Mouse (Mus musculus) gonadal fat pad, adult 2 months (tissue): ENCODE results near the gene Gm17402. TPM values are rescaled to one million over a fixed set of nuclear protein-coding genes. Genes with fewer than 3 reads are reported as not detected.

ENCODE experiments used
- DNase-seq: peaks from one replicate; pipeline ENCODE4 v3.0.0-alpha.2; 2012; ENCODE audit warnings: low read depth
- polyA plus RNA-seq: library from polyadenylated mRNA; depleted of rRNA; stranded (reverse); fragments of >200 nt; gene quantifications from 2 replicates; pipeline ENCODE4 v1.2.3, GENCODE M21; 2012; rRNA removed

Gene Gm17402
- polyA plus RNA-seq: not detected in 2 replicates

DNA sequence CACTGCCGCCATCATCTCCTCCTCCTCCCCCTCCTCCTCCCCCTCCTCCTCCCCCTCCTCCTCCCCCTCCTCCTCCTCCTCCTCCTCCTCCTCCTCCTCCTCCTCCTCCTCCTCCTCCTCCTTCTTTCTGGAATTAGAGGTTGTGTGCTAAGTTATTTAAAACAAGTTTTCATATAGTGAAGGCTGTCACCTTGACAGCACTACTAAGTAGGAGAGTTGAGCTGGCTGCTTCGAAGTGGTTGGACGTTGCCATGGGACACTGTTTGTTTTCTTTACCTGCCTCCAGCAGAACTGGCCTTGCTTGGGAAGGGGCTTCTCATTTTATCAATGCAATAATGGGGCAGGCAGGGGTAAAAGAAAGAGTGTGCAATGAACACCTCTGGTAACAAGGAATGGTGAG, at the start of gene Gm17402:
Gm17402 (minus strand) TSS at position 101 of the 400 bp plus-strand sequence.
- DNase-seq: no peak

DNA sequence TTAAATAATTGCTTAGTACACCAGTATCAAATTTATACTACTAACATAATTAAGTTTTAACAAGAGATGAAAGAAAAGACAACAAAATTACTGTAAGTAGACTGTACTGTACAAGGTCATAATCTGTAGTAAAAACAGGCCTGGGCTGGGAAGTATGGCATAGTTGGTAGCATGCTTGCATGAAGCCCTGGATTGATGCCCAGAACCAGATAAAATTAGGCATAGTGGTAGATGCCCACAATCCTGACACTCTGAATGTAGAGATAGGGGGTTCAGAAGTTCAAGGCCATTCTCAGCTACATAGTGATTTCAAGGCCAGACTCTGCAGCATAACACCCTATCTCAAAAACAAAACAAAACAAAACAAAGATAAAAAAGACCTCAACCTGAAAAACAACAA, 3.3 kb upstream of the Gm17402 start:
- DNase-seq: no peak

DNA sequence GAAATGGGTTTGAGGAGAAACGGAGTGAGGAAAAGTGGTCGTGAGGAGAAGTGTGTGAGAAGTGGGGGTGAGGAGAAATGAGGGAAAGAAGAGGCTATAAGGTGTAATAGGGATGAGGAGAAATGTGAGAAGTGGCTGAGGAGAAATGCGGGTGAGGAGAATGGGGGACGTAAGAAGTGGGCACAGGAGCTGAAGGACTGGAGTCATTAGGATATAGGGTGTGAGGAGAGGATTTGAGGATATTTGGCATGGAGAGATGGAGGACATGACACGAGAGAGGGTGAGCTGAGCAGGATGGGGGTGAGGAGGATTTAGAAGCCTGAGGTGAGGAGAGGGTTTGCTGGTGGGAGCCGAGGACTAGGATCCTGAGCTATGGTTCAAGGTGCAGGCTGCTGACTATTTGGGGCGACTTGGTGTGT, 594 bp downstream of the Gm17402 start:
- no peak for DNase-seq

DNA sequence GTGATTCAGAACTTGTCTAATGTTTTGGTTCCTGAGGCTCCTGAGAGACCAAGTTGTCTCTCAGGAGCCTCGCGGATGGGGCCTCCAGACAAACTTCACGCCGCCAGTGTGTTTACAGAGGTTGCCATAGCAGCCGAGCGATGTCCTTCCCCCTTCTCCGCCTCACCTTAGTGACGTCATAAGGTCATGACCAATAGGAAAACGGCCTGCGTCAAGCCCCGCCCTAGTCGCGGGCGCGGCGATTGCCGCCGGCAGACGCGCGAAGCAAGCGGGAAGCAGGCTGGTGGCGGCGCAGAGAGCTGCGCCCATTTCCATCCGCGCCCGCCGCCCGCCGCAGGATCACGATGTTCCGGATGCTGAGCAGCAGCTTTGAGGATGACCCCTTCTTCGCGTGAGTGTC, 1.1 kb downstream of the Gm17402 start, which contains the start of gene Mlf1:
Mlf1 (plus strand) TSS at position 226 of the 400 bp plus-strand sequence.
- peak; percentile 4 for DNase-seq

DNA sequence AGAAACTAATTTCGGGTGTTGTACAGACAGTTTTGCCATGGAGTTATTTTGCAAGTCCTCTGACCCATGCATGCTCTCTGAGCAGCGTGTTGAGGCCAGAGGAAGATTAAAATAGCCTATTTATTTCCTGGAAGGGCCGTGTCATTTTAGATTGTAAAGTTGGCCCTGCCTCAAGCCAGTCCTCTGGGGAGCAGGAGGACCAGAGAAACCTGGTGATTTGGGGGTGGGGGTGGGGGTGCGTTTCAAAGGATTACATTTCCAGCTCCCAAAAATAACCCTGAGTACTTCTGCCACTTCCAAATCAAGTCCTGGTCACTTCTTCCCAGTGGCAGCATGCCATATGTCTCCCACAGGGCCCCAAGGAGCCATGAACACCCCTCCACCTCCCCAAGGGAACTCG, 2.2 kb downstream of the Gm17402 start:
- DNase-seq: no peak

DNA sequence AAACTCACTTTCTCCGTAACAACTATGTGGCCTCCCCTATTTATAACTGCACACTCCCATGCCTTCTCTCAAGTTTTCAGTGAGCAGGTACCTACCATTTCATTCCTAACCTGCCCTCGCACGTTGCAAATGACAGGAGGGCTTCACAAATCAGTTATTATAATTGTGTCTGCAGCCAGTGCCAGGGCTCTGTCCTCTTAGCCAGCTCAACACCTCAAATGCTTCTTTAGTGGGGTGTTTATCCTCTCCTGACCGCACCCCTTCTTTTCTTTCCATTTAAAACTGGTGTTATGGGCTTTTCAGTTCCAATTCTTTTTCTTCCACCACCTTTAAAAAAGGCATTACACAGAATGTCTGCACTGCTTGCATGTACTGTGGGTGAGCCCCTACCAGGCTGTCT, 2.8 kb downstream of the Gm17402 start:
- DNase-seq: no peak

DNA sequence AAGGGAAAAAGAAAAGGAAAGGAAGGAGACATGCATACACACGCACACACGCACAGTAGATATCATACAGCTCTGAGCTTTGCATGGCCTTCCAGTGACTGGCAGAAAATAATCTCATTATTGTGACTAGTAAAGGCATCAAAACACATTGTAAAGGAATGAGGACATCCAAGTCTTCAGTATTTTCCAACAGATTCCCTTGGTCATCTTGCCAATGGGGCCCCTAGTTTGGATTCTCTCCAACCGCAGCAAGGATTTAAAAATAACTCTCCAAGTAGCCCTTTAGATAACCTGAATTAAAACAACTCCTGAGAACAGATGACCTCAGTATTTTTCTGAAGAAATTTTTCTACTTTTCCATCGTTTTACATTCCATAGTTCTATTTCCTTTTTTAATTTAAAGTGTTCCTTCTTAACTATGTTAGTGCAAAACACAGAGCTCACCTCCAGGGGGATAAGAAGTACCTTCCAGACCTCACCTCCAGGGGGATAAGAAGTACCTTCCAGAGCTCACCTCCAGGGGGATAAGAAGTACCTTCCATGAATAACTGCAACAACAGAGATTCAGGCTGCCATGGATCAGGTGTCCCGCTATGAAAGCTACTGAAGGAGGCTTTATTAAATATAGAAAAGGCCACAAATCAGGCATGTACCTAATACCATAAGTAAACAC, 5.4 kb downstream of the Gm17402 start:
- DNase-seq: no peak

DNA sequence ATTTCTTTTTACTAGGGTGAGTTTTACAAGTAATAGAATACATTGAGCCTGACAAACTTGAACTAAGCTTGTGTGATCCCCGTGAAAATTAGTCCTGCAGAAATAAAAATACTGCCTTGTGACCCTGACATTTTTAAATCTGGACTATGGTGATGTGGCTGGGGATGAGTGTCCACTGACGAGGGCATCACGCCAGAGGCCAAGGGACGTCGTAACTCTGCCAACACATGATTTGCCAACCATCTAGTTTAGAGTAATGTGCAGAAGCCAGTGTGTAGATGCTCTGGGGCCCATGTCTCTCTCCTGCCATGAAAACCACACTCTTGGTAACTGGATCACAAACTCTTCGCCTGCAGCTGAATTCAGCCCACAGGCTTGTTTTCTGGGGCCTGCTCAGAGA, 7.5 kb downstream of the Gm17402 start:
- no peak for DNase-seq

DNA sequence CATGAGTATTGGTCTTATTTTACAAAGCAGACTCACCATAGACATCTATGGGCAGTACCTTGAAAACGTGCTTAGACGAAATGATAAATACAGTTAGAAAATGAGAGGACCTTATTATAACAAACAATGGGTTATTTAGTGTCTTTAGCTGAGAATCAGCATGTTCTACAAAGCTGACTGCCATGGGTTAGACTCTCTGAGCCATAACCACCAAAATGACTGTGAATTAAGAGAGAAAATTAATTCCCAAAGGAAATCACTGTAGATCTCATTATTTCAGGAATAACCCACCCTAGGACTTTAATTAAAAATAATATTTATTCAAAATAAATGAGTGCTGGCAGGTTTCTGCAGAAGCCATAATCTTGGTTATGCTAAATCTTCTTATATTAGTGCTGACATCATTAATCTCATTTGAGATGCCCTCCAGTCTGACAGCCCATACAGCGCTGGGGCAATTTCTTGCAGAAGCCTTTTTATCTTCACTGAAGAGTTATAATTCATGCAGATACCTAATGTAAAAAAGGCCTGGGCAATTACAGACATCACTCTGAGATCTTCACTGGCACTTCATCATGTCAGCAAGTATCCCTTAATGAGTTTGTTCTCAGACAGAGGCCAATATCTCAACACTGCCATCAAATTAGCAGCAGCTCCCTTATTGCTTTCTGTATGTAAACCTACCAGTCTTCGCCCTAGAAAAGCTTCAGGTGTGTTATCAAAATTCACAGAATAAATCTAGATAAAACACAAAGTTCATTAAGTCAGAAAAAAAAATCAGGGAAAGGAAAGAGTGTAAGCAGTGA, 8.7 kb downstream of the Gm17402 start:
- DNase-seq: no peak

DNA sequence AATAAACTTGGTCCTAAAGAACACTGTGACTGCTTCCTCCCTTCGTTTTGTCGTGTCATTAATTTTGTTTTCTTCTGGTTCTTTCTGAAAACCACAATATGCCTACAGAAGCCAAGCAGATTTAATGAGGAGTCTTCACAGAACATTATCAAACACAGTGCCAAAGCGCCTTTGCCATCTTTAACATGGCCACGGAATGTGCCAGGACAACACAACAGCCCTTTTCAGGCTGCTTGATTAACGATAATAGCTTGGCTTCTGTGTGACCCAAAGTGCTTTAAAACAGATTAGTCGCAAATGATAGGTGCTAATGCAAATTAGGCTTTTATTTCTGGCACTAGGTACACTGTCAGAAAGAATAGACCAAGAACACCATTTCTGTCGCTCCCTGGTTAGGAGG, 16.6 kb downstream of the Gm17402 start:
- no peak for DNase-seq

DNA sequence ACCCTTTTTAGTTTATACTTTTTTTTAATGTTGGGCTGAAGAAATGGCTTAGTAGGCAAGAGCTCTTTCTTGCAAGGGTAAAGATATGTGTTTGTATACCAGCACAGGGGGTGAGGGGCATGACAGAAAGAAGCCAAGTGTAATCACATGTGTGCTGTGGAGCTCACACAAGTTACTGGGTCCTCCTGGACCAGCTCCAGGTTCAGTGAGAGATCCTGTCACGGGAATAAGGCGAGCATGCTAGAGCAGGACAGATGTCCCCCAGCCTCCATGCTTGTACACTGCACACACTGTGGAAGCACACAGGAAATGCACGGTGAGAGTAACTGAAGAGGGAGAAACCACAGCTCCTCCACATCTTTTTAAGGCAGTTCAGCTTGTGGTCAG, 22.2 kb downstream of the Gm17402 start:
- DNase-seq: no peak

DNA sequence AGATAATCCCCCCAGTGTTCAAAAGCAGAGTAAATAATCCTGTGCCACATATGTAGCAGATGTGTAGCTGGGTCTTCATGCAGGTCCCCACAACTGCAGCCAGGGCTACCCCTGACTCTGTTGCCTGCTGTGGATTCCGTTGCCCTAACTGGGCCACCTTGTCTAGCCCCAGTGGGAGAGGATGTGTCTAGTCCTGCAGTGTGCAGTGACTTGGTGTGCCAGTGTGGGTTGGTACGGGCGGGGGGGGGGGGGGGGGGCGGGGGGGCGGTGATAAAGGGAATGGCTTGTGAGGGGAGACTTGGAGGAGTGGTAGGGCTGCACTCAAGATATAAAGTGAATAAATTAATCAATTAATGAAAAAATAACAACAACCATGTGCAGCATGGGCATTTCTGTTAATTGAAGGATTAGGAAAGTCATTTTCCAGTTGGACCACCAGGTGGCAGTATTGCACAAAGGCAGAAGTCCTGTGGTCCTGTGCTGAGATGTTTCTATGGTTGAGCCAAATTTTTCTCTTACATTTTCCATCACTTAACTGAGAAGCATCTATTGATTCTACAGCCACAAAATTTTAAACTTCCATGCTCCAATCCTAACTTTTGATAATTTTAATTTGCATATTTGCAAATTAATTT, 22.7 kb downstream of the Gm17402 start:
- no peak for DNase-seq

DNA sequence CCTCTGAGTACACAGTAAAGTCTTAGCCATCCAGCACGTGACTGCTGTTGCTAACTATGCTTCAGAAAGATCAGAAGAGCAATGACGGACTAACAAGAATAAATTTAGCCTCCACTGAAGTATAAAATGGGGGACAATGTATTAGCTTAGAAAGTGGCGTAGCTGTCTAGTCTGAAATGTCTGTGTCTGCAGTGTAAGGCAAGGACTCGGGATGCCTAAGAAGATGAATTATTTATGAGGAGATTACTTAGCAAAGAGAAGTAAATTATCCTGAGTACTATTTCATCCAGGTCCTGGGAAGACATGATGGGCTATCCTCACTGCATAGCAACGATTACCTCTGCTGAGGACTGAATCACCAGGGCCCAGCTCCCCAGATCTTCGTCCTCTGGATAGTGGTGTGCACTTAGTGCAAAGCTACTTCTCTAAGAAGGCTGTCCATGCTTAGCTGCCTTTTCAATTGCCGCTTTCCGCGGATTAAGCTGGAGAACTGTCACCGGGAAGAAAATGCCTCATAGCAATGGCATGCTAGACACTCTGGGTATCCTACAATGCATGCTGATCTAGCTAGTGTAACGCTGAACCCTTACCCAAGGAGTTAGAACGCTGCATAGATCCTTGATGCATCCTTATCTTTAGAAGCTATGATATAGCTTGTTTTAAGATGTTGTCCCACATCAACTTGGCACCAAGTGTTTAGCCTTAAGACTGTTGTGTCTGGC, 23.4 kb downstream of the Gm17402 start:
- DNase-seq: no peak

DNA sequence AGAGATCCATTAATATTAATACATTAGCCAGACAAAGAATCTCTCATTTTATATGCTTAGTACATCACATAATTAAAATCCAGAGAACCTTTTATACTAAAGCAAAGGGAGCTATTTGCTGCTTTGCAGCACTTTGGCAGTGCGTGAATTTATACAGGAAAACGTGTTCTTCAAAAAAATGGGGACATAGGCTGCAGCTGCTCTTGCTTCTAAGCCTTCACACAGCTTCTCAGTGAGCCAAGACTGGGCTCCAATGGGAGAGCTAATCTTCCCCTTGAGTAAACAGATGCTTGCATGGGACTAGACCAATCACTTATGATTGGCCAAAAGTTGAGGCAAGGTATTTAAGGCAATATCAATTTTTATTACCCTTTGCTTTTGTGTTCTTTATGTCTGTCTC, 28.3 kb downstream of the Gm17402 start:
- DNase-seq: no peak

DNA sequence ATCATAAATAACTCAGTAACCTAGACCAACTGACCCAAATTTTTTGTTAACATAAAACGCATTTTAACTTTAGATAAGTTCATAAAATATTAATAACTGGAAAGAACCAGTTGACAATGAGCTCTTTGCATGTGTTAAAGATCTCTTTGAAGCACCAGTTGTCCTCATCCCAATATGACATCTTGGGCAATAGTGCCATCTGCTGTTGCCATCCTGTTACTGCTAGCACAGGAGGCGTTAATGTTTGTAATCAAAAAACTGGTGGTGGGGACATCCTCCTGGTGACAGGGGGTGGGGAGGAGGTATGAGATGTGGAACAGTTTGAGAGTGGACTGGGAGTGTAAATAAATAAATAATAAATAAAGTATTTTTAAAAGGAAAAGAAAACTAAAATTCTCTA, 30.4 kb downstream of the Gm17402 start:
- DNase-seq: no peak

DNA sequence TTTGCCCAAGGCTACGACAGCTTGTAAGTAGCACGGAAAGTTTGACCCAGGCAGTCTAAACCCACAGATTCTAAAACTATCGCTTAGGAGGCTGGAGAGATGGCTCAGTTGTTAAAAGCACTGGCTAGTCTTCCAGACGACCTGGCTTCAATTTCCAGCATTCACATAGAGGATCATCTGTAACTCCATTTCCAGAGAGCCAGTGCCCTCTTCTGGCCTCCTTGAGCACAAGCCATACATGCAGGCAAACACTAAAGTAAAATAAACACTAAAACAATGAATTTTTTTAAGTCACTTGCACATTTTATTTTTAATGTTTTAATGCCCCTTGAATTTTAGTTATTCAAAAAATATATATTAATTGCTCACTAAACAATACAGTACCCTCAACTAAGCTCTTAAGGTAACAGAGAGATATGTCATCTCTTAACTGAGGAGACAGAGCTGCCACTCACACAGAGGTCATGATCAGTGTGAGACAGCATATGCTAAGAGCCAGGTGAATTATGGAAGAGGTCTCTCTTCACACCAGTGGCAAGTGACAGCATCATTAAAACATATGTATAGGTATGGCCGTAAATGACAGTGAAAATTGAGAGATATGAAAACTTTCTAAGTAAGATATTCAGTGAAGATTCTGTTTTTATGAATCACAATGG, 31.8 kb downstream of the Gm17402 start:
- no peak for DNase-seq

DNA sequence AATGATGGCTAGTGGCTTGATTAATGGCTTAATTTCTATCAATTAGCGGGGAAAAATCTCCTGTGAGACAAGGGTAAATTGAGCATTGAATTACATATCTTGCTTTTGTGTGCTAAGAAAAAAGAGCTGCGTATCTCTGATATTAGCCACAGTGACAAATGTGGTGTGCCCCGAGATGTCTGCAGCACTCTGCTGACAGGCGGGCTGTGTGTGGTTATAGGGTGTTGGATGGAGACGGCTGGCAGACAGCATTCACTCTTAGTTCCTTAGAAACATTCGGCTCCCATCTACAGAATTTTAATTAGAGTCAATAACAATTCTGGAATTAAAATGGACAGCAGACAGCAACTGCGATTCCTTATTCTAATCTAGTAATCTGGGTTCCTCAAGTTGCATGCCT, 34.0 kb downstream of the Gm17402 start:
- no peak for DNase-seq

DNA sequence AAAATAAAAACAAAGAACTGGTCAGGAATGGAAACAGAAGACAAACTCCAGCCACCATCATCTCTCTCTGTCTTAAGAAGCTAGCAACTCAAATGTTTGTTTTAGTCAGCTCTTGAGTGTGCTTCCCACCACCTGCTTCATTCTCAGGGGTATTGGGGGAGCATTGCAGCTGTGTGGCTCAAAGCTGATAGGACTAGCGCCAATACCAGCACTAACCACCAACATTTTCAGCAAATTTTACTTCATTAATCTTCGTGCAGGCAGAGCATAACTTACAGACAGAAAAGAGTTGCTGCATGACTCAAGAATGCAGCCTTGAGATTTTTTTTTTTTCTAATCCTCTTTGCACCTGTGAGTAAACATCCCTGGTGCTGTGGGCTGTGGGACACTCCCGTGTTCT, 35.4 kb downstream of the Gm17402 start:
- no peak for DNase-seq

DNA sequence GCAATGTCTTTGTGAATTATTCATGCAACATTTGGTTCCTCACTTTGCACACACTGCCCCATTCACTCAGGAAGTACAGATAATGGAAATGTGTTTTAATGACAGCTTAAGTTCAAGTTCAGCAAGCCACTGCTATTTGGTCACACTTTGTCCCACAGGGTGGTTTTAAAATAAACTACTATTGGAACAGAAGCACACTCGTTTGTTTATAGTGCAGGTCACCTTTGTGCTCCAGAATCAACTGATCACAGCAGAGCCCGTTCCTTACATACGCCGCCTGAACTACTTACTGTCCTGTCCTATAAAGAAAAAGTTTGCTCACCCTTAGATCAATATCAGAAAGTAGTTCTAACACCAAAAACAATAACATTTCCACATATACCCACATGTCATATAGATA, 52.5 kb downstream of the Gm17402 start:
- DNase-seq: no peak
